Mouse (Mus musculus) R1 (cell line): ENCODE measurements around the gene Hist1h2ak.

Experiments used
- DNase-seq: peaks from one replicate; pipeline ENCODE4 v3.0.0-alpha.2; 2018; ENCODE audit warnings: low read depth, low spot score

Gene Hist1h2ak

DNA sequence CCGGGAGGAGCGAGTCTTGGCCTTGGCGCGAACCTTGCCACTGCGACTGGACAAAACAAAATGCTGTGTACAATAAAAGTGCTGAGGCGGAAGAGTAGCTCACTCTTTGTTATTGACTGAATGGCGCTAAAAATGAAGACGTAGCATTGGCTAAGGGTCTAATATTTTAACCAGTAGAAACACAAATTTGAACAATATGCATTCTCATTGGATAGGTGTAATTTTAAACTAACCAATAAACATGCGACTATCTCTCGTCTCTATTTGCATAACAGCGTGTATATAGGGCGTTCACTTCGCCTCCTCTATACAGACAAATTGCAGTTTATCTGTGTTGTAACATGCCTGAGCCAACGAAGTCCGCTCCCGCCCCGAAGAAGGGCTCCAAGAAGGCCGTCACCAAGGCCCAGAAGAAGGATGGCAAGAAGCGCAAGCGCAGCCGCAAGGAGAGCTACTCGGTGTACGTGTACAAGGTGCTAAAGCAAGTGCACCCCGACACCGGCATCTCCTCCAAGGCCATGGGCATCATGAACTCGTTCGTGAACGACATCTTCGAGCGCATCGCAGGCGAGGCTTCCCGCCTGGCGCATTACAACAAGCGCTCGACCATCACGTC lies 31.8 kb downstream of the Hist1h2ak start, which contains the start of gene Hist1h2bm:
Hist1h2bm (plus strand) TSS at position 288 of the 616 bp plus-strand sequence.
- DNase-seq, result peak; percentile 97

- peak; percentile 72 for DNase-seq
Measured at GRCm38 (mm10) chr13:21721107-21721756, 32.4 kb downstream of the Hist1h2ak start.

- DNase-seq, result peak; percentile 72
Measured at GRCm38 (mm10) chr13:21718381-21719080, 35.1 kb downstream of the Hist1h2ak start.

DNA sequence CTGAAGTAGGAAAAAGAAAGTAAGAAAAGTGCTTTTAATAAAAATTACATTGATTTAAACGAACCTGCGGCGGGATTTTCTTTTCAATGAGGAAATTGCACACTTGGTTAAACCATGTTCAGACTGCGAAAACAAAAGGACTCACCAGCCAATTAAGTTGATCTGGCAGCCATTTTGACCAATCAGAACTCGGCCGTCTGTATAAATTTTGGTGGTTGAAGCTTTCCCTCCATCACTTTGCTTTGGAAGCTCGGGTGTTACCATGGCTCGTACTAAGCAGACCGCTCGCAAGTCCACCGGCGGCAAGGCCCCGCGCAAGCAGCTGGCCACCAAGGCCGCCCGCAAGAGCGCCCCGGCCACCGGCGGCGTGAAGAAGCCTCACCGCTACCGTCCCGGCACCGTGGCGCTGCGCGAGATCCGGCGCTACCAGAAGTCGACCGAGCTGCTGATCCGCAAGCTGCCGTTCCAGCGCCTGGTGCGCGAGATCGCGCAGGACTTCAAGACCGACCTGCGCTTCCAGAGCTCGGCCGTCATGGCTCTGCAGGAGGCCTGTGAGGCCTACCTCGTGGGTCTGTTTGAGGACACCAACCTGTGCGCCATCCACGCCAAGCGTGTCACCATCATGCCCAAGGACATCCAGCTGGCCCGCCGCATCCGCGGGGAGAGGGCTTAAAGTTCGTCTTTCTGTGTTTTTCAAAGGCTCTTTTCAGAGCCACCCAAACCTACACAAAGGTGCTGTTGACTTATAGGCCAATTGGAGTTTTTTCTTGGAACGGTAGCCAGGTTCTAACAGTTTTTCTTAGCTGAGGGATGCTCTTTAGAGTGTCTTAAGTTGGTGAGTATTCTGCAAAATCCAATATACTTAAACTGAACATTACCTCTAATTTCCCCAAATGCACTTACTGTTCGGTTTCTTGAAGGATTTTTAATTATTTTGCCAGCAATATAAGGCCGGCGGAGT lies 36.0 kb downstream of the Hist1h2ak start, which contains the start of gene Hist1h3h:
Hist1h3h (plus strand) TSS at position 263 of the 961 bp plus-strand sequence.
- DNase-seq, result peak; percentile 96

DNA sequence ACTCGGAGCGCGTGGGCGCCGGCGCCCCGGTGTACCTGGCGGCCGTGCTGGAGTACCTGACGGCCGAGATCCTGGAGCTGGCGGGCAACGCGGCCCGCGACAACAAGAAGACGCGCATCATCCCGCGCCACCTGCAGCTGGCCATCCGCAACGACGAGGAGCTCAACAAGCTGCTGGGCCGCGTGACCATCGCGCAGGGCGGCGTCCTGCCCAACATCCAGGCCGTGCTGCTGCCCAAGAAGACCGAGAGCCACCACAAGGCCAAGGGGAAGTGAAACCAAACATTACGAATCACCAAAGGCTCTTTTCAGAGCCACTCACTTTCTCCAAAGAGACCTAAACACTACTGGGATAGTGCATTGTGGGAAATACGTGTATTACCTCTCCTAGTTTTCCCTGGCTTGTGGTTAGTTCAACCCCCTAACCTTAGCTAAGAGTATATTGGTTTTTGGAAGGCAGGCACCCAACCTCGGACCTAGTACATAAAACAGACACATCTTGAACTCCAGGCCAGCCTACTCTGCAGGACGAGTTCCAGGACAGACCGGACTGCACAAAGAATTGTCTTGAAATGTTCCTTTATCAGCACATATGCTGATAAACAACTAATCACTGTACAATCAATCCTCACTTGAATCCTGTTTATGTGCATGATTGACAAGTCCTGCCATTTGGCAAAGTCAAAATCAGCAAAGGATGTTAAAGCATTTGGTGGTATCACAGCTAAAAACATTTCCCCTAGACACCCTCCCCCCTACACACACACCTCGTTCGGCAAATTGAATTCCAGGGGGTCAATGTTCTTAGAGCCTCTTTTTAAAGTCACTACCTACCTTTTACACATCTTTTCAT lies 36.9 kb downstream of the Hist1h2ak start:
- peak; percentile 84 for DNase-seq

- DNase-seq, result peak; percentile 98
Measured at GRCm38 (mm10) chr13:21715864-21716539, 37.6 kb downstream of the Hist1h2ak start, which contains the start of the genes Hist1h2bl and Hist1h2ai. TSS of gene Hist1h2bl (minus strand) at chr13:21716143. TSS of gene Hist1h2ai (plus strand) at chr13:21716422.

DNA sequence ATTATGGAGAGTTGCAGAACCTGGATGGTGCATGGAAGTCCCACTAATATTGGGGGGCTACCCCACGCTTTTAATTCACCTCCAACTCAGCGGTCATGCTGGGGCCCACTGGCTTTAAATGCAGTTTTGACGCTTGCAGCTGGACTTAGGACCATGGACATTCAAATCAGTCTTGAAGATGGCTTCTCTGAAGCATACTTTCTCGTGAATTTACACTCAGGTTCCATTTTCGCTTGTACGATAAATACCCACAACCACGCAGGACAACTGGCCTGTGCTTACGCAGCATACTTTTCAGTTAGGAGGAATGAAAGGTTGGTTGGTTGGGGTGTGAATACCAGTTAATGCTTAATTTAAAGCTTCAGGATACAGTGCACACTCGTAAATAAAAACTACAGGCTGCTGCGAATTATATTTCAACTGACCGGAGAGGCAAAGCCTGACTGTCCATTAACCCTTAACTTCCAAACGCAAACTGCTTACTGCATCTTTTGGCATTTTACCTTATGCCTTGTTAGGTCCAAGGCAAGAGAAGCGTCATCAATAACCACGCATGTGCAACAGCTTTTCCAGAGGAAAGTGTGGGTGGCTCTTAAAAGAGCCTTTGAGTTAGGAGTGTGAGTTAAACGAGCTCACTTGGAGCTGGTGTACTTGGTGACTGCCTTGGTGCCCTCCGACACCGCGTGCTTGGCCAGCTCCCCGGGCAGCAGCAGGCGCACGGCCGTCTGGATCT lies 38.3 kb downstream of the Hist1h2ak start:
- DNase-seq, result peak; percentile 73

- DNase-seq, result peak; percentile 76
Measured at GRCm38 (mm10) chr13:21714725-21715124, 38.9 kb downstream of the Hist1h2ak start.

GRCm38 (mm10) chr13:21711698-21712097 lies 41.9 kb downstream of the Hist1h2ak start:
- DNase-seq, result no peak

GRCm38 (mm10) chr13:21710821-21711525 lies 42.7 kb downstream of the Hist1h2ak start:
- DNase-seq, result peak; percentile 68

- DNase-seq, result peak; percentile 90
Measured at GRCm38 (mm10) chr13:21710031-21710711, 43.5 kb downstream of the Hist1h2ak start.

DNA sequence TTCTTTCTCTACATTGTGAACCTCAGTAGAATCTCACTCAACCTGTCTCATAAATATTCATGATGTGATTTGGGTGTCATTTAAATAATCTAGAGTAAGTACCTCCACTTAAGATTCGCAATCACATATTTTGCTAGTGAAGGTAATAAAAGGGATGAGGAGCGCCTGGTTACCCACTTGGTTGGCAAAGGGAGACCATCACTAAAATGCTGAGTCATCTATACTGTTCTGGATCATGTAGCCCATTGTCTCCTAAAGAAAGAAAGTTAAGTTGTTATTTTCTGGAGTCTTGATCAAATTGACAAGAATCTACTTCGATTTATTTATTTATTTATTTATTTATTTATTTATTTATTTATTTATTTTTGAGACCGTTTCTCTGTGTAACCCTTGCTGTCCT lies 47.0 kb downstream of the Hist1h2ak start:
- no peak for DNase-seq
